Mouse (Mus musculus) heart, embryonic 14.5 days (tissue): ENCODE measurements around the gene Shisal1. TPM values are rescaled to one million over a fixed set of nuclear protein-coding genes. Genes with fewer than 3 reads are reported as not detected.

ENCODE experiments used
- ATAC-seq: fragments of 200-750 bp; cut with Nextera tagmentation; 2 replicates; pipeline ENCODE4 v1.8.0; 2017; ENCODE audit warnings: low read depth, moderate TSS enrichment; ENCODE audit not compliant: insufficient number of reproducible peaks, insufficient read depth, low FRiP score
- H3K27ac ChIP-seq, 2 experiments: fragments of 200-500 bp in 1 of 2; fragments of 300-500 bp in 1 of 2; sonication (generic) in 1 of 2; replicated peaks in 1 of 2; 2 replicates each; pipeline ENCODE4 v1.5.1; 2012 to 2014; ENCODE audit warnings: low read depth in 2 of 2, low read length in 2 of 2, control low read depth in 1 of 2, mild to moderate bottlenecking in 1 of 2, mixed read lengths in 1 of 2; ENCODE audit not compliant: control insufficient read depth in 1 of 2, insufficient read depth in 1 of 2
- H3K27me3 ChIP-seq: fragments of 300-500 bp; sonication (generic); 2 replicates; pipeline ENCODE4 v1.6.1; 2014; ENCODE audit warnings: mild to moderate bottlenecking, low read length, control low read depth; ENCODE audit not compliant: control insufficient read depth, insufficient read depth
- H3K36me3 ChIP-seq: fragments of 300-500 bp; sonication (generic); 2 replicates; pipeline ENCODE4 v1.6.1; 2014; ENCODE audit warnings: mild to moderate bottlenecking, control low read depth, low read length, mixed read lengths; ENCODE audit not compliant: control insufficient read depth, insufficient read depth
- H3K4me1 ChIP-seq, 2 experiments: fragments of 200-500 bp in 1 of 2; fragments of 300-500 bp in 1 of 2; sonication (generic) in 1 of 2; 2 replicates each; pipeline ENCODE4 v1.6.1; 2012 to 2014; ENCODE audit warnings: low read length in 2 of 2, control low read depth in 1 of 2, mixed read lengths in 1 of 2; ENCODE audit not compliant: control insufficient read depth in 2 of 2, insufficient read depth in 2 of 2
- H3K4me2 ChIP-seq: fragments of 300-500 bp; sonication (generic); 2 replicates; pipeline ENCODE4 v1.6.1; 2014; ENCODE audit warnings: mild to moderate bottlenecking, low read length
- H3K4me3 ChIP-seq, 2 experiments: fragments of 200-500 bp in 1 of 2; fragments of 300-500 bp in 1 of 2; sonication (generic) in 1 of 2; 2 replicates each; pipeline ENCODE4 v1.5.1; 2012 to 2014; ENCODE audit warnings: low read length in 2 of 2, mild to moderate bottlenecking in 2 of 2, control low read depth in 1 of 2, low read depth in 1 of 2, moderate library complexity in 1 of 2; ENCODE audit not compliant: control insufficient read depth in 1 of 2, insufficient read depth in 1 of 2
- H3K9ac ChIP-seq: fragments of 300-500 bp; sonication (generic); 2 replicates; pipeline ENCODE4 v1.6.1; 2014; ENCODE audit warnings: mild to moderate bottlenecking, low read length
- H3K9me3 ChIP-seq: fragments of 300-500 bp; sonication (generic); 2 replicates; pipeline ENCODE4 v1.6.1; 2016; ENCODE audit warnings: low read length, control low read depth; ENCODE audit not compliant: control insufficient read depth
- WGBS: fragments of 180-500 bp; shearing (Covaris S2); extraction: QIAGEN DNeasy Blood & Tissue Kit; methylation state at CpG from one replicate; pipeline ENCODE4 v1.1.7; 2014; 5-methylcytosine and 5-hydroxymethylcytosine counted together
- polyA plus RNA-seq: library from polyadenylated mRNA; unstranded; fragments of >200 nt; fragmentation: Nextera tagmentation; extraction: Ambion mirVana; gene quantifications from 2 replicates; pipeline ENCODE4 v1.2.1, GENCODE M21; 2014

The Shisal1 gene
- polyA plus RNA-seq, 1 experiment from 2014 or later: 0.91 TPM

GRCm38 (mm10) chr15:84410052-84410451 lies 36.8 kb downstream of the Shisal1 start:
- no peak overlapping the region for H3K9ac ChIP-seq
- no peak overlapping the region for H3K4me2 ChIP-seq
- H3K9me3 ChIP-seq: no peaks in the 10 kb centered on the region
- no peaks in the 10 kb centered on the region; the same call in 1 of the 2 replicates for H3K27me3 ChIP-seq
- H3K36me3 ChIP-seq: no peaks in the 10 kb centered on the region
- no peak overlapping the region for H3K4me3 ChIP-seq
- peaks cover 5 to 8% of the 10 kb centered on the region in 2 experiments for H3K4me1 ChIP-seq
- ATAC-seq: no peak
- no peak overlapping the region for H3K27ac ChIP-seq
- 63% methylated on average over 8 of the region's 8 CpGs for WGBS

GRCm38 (mm10) chr15:84408576-84408975 lies 38.3 kb downstream of the Shisal1 start:
- no peaks in the 10 kb centered on the region; the same call in 1 of the 2 replicates for H3K27me3 ChIP-seq
- H3K9ac ChIP-seq: no peak overlapping the region
- no peak overlapping the region for H3K4me3 ChIP-seq
- WGBS: 49% methylated on average over 3 of the region's 3 CpGs
- no peaks in the 10 kb centered on the region for H3K4me1 ChIP-seq
- H3K9me3 ChIP-seq: no peaks in the 10 kb centered on the region
- no peak overlapping the region for H3K27ac ChIP-seq
- H3K36me3 ChIP-seq: no peaks in the 10 kb centered on the region
- ATAC-seq: no peak
- no peak overlapping the region for H3K4me2 ChIP-seq

GRCm38 (mm10) chr15:84405759-84406158 lies 41.1 kb downstream of the Shisal1 start:
- no peaks in the 10 kb centered on the region for H3K36me3 ChIP-seq
- no peak overlapping the region for H3K4me2 ChIP-seq

GRCm38 (mm10) chr15:84403454-84404113 lies 43.3 kb downstream of the Shisal1 start:
- Histone ChIP-seq H3K4me2 (no peak overlapping the region), H3K36me3 (no peaks in the 10 kb centered on the region), H3K9ac (no peak overlapping the region), H3K9me3 (no peaks in the 10 kb centered on the region), H3K27ac (no peak overlapping the region), H3K4me3 (no peak overlapping the region), H3K4me1 (no peaks in the 10 kb centered on the region), H3K27me3 (peaks cover 4% of the 10 kb centered on the region; the same call in 1 of the 2 replicates)
- ATAC-seq: no peak
- 79% methylated on average over 10 of the region's 10 CpGs for WGBS

More at GRCm38 (mm10) chr15:84405759-84406158, 41.1 kb downstream of the Shisal1 start:
- H3K27ac ChIP-seq: no peak overlapping the region
- no peak overlapping the region for H3K9ac ChIP-seq
- H3K4me1 ChIP-seq: no peaks in the 10 kb centered on the region
- 81% methylated on average over 3 of the region's 3 CpGs for WGBS
- no peak overlapping the region for H3K4me3 ChIP-seq
- H3K9me3 ChIP-seq: no peaks in the 10 kb centered on the region
- ATAC-seq: no peak
- peaks cover 4% of the 10 kb centered on the region; the same call in 1 of the 2 replicates for H3K27me3 ChIP-seq

GRCm38 (mm10) chr15:84398617-84399016 lies 48.3 kb downstream of the Shisal1 start:
- Histone ChIP-seq H3K27me3 (0 out of 2 replicates have a peak, but pooled peaks cover 4% of the 10 kb centered on the region), H3K4me2 (no peak overlapping the region), H3K9me3 (no peaks in the 10 kb centered on the region), H3K27ac (no peak overlapping the region), H3K9ac (no peak overlapping the region), H3K4me3 (no peak overlapping the region), H3K4me1 (no peaks in the 10 kb centered on the region), H3K36me3 (no peaks in the 10 kb centered on the region)
- ATAC-seq: no peak
- WGBS: 52% methylated on average over 4 of the region's 4 CpGs

GRCm38 (mm10) chr15:84397663-84398169 lies 49.2 kb downstream of the Shisal1 start:
- no peak overlapping the region for H3K4me3 ChIP-seq
- no peak overlapping the region for H3K4me2 ChIP-seq
- H3K27ac ChIP-seq: no peak overlapping the region
- H3K27me3 ChIP-seq: no peaks in the 10 kb centered on the region
- no peak for ATAC-seq
- WGBS: 81% methylated on average over 14 of the region's 14 CpGs
- H3K36me3 ChIP-seq: no peaks in the 10 kb centered on the region
- H3K4me1 ChIP-seq: no peaks in the 10 kb centered on the region
- H3K9ac ChIP-seq: no peak overlapping the region
- H3K9me3 ChIP-seq: no peaks in the 10 kb centered on the region

GRCm38 (mm10) chr15:84395341-84396067 lies 51.4 kb downstream of the Shisal1 start:
- no peaks in the 10 kb centered on the region for H3K9me3 ChIP-seq
- H3K4me2 ChIP-seq: no peak overlapping the region
- H3K36me3 ChIP-seq: no peaks in the 10 kb centered on the region
- no peak overlapping the region for H3K4me3 ChIP-seq
- WGBS: 80% methylated on average over 14 of the region's 14 CpGs
- H3K9ac ChIP-seq: no peak overlapping the region
- H3K27ac ChIP-seq: no peak overlapping the region
- H3K27me3 ChIP-seq: no peaks in the 10 kb centered on the region
- ATAC-seq: no peak
- H3K4me1 ChIP-seq: no peaks in the 10 kb centered on the region
